8 mouse cellular contexts compared by ENCODE assay signal in genomic region chr3:52105156-52105555, GRCm38 (mm10). TPM values are rescaled to one million over a fixed set of nuclear protein-coding genes. Genes with fewer than 3 reads are reported as not detected.
A peak's percentile ranks its signal among the peaks of the same experiment; 100 is the strongest.
DNase-seq lines count a peak whose midpoint lies in the region; ATAC-seq and TF ChIP-seq lines count a peak whose summit lies in the region.

No protein-coding gene starts in this region.

- peak overlapping the region; percentile 92 for H3K9ac ChIP-seq in hindbrain, embryonic 11.5 days (ENCODE audit: low read depth, low read length)
- H3K9ac ChIP-seq in liver, embryonic 15.5 days, result peak overlapping the region; percentile 61
- H3K9ac ChIP-seq in stomach, embryonic 15.5 days, result peak overlapping the region; percentile 65; the same call in 1 of the 2 replicates

- TF ChIP-seq POLR2A in thymus, adult 2 months (IDR thresholded peaks at IDR 0.05; ENCODE audit: control insufficient read depth, extremely low read depth, insufficient read depth, low read length, poor library complexity), result no peak

- TF ChIP-seq CTCF in thymus, adult 2 months (IDR thresholded peaks at IDR 0.05; ENCODE audit: borderline replicate concordance, control insufficient read depth, extremely low read depth, insufficient read depth, low read length, poor library complexity), result no peak

- H3K36me3 ChIP-seq in erythroblast, embryonic 14.5 days (ENCODE audit: control insufficient read depth), result no peaks in the 10 kb centered on the region
- H3K36me3 ChIP-seq in thymus, adult 2 months (ENCODE audit: control insufficient read depth, insufficient read depth, low read length), result no peaks in the 10 kb centered on the region
- H3K36me3 ChIP-seq in hindbrain, embryonic 11.5 days (ENCODE audit: control insufficient read depth, insufficient read depth, low read length), result no peaks in the 10 kb centered on the region
- H3K36me3 ChIP-seq in liver, embryonic 15.5 days (replicated peaks), result no peaks in the 10 kb centered on the region
- no peaks in the 10 kb centered on the region for H3K36me3 ChIP-seq in stomach, embryonic 15.5 days

- peak overlapping the region; percentile 71 for H3K4me3 ChIP-seq in erythroblast, embryonic 14.5 days (replicated peaks)
- H3K4me3 ChIP-seq in thymus, adult 2 months (ENCODE audit: control insufficient read depth, insufficient read depth, low read length), result peak overlapping the region; percentile 70
- H3K4me3 ChIP-seq in hindbrain, embryonic 11.5 days (ENCODE audit: low read depth, low read length), result peak overlapping the region; percentile 87
- peak overlapping the region; percentile 68 for H3K4me3 ChIP-seq in liver, embryonic 15.5 days (replicated peaks)
- H3K4me3 ChIP-seq in stomach, embryonic 15.5 days (replicated peaks), result peak overlapping the region; percentile 60

- peaks cover 37% of the 10 kb centered on the region for H3K4me1 ChIP-seq in erythroblast, embryonic 14.5 days (ENCODE audit: control insufficient read depth)
- H3K4me1 ChIP-seq in thymus, adult 2 months (replicated peaks; ENCODE audit: control insufficient read depth, insufficient read depth, low read length), result peaks cover 5% of the 10 kb centered on the region
- H3K4me1 ChIP-seq in hindbrain, embryonic 11.5 days (replicated peaks; ENCODE audit: control insufficient read depth, insufficient read depth, low read length), result no peaks in the 10 kb centered on the region
- peaks cover 36% of the 10 kb centered on the region for H3K4me1 ChIP-seq in liver, embryonic 15.5 days (replicated peaks)
- peaks cover 4% of the 10 kb centered on the region for H3K4me1 ChIP-seq in stomach, embryonic 15.5 days

- peaks cover 23% of the 10 kb centered on the region for H3K27me3 ChIP-seq in erythroblast, embryonic 14.5 days (ENCODE audit: control insufficient read depth)
- H3K27me3 ChIP-seq in thymus, adult 2 months (ENCODE audit: control insufficient read depth, insufficient read depth, low read length), result no peaks in the 10 kb centered on the region
- no peaks in the 10 kb centered on the region for H3K27me3 ChIP-seq in hindbrain, embryonic 11.5 days (ENCODE audit: control insufficient read depth, insufficient read depth, low read length)
- H3K27me3 ChIP-seq in liver, embryonic 15.5 days, result 0 out of 2 replicates have a peak, but pooled peaks cover 11% of the 10 kb centered on the region
- H3K27me3 ChIP-seq in stomach, embryonic 15.5 days (replicated peaks), result no peaks in the 10 kb centered on the region

- H3K27ac ChIP-seq in thymus, adult 2 months (ENCODE audit: control insufficient read depth, insufficient read depth, low read length), result no peak overlapping the region
- peak overlapping the region; percentile 87 for H3K27ac ChIP-seq in hindbrain, embryonic 11.5 days (ENCODE audit: low read depth, low read length)
- H3K27ac ChIP-seq in liver, embryonic 15.5 days (replicated peaks), result peak overlapping the region; percentile 90; the same call in 1 of the 2 replicates
- H3K27ac ChIP-seq in stomach, embryonic 15.5 days, result peak overlapping the region; percentile 99

- H3K9me3 ChIP-seq in erythroblast, embryonic 14.5 days (ENCODE audit: control insufficient read depth, low read length), result no peaks in the 10 kb centered on the region
- no peaks in the 10 kb centered on the region for H3K9me3 ChIP-seq in hindbrain, embryonic 11.5 days (ENCODE audit: control insufficient read depth, low read length)
- H3K9me3 ChIP-seq in liver, embryonic 15.5 days (replicated peaks), result no peaks in the 10 kb centered on the region
- no peaks in the 10 kb centered on the region for H3K9me3 ChIP-seq in stomach, embryonic 15.5 days

- peak overlapping the region; percentile 80 for H3K4me2 ChIP-seq in hindbrain, embryonic 11.5 days (replicated peaks; ENCODE audit: low read depth, low read length)
- H3K4me2 ChIP-seq in liver, embryonic 15.5 days, result peak overlapping the region; percentile 94
- peak overlapping the region; percentile 87 for H3K4me2 ChIP-seq in stomach, embryonic 15.5 days

- WGBS in thymus, adult 2 months, result under 1% methylated on average over 20 of the region's 20 CpGs
- WGBS in hindbrain, embryonic 11.5 days, result under 1% methylated on average over 16 of the region's 20 CpGs
- WGBS in liver, embryonic 15.5 days (ENCODE audit: insufficient replicate concordance), result under 1% methylated on average over 20 of the region's 20 CpGs
- 2% methylated on average over 19 of the region's 20 CpGs for WGBS in stomach, embryonic 15.5 days

- no peak for ATAC-seq in erythroblast, adult 5-6 weeks (replicated peaks; ENCODE audit: low FRiP score, poor library complexity, severe bottlenecking)
- no peak for ATAC-seq in hindbrain, embryonic 11.5 days (ENCODE audit: low FRiP score)
- 0 out of 2 replicates have a peak, but pooled peaks have one; percentile 10 for ATAC-seq in liver, embryonic 15.5 days (ENCODE audit: insufficient read depth)
- ATAC-seq in stomach, embryonic 15.5 days (ENCODE audit: insufficient read depth, low FRiP score, low read depth), result no peak

- DNase-seq in thymus, adult 2 months, result no peak
- no peak for DNase-seq in thymus, postnatal 36 days
- DNase-seq in hindbrain, embryonic 11.5 days (ENCODE audit: low spot score), result no peak
- DNase-seq in left cerebral cortex, adult 11 months (ENCODE audit: low spot score), result no peak

RNA-seq across cellular contexts. Expression of gene Maml3, which starts 0.3 kb away (rescaled TPM):
- polyA plus RNA-seq in erythroblast, embryonic 14.5 days (2012), result 0.03 and 0.04 TPM in 2 replicates
- total RNA-seq in erythroblast, adult 5-6 weeks (2015; ENCODE audit: low replicate concordance), result 1.7 and 3.3 TPM in 2 replicates
- total RNA-seq in erythroblast, adult 5-6 weeks (2017; ENCODE audit: low replicate concordance), result 0.84 and 1.3 TPM in 2 replicates
- polyA plus RNA-seq in thymus, adult 2 months (2012; rRNA removed), result 3.5 and 4.0 TPM in 2 replicates
- 6.5 and 7.5 TPM in 2 replicates for polyA plus RNA-seq in hindbrain, embryonic 11.5 days (2014; fragmentation: Nextera tagmentation; extraction: Ambion mirVana)
- polyA plus RNA-seq in liver, embryonic 15.5 days (2015; fragmentation: Nextera tagmentation; extraction: Ambion mirVana), result 0.73 and 0.96 TPM in 2 replicates
- polyA plus RNA-seq in stomach, embryonic 15.5 days (2015; fragmentation: Nextera tagmentation; extraction: Ambion mirVana), result 5.2 and 5.5 TPM in 2 replicates
